Mouse (Mus musculus): ENCODE results near the gene Fam110a. TPM values are rescaled to one million over a fixed set of nuclear protein-coding genes. Genes with fewer than 3 reads are reported as not detected.
"Not testable (repeated sequence)": the region's sequence is repeated elsewhere in the genome, so short reads cannot be mapped to it uniquely, and the experiment has no call there.

The Fam110a gene
- polyA plus RNA-seq, 1 experiment from 2014 or later: 37.9 TPM

GRCm38 (mm10) chr2:152009061-152009779 is 29.2 kb upstream of the Fam110a start:
- Histone ChIP-seq H3K27ac (no peak overlapping the region), H3K4me3 (no peak overlapping the region), H3K9me3 (replicated peaks) (no peaks in the 10 kb centered on the region), H3K4me1 (0 out of 2 replicates have a peak, but pooled peaks cover 4% of the 10 kb centered on the region), H3K27me3 (ENCODE audit: low read depth, poor library complexity, severe bottlenecking) (0 out of 2 replicates have a peak, but pooled peaks cover 3% of the 10 kb centered on the region), H3K36me3 (no peaks in the 10 kb centered on the region)
- WGBS: 92% methylated on average over 15 of the region's 15 CpGs
- DNase-seq (ENCODE audit: low spot score): no peak

- H3K4me3 ChIP-seq: no peak overlapping the region
- 0 out of 2 replicates have a peak, but pooled peaks cover 3% of the 10 kb centered on the region for H3K27me3 ChIP-seq (ENCODE audit: low read depth, poor library complexity, severe bottlenecking)
- H3K36me3 ChIP-seq: no peaks in the 10 kb centered on the region
- WGBS: 66% methylated on average over 10 of the region's 10 CpGs
- no peak overlapping the region for H3K27ac ChIP-seq
- H3K9me3 ChIP-seq (replicated peaks): no peaks in the 10 kb centered on the region
- 0 out of 2 replicates have a peak, but pooled peaks cover 4% of the 10 kb centered on the region for H3K4me1 ChIP-seq
- no peak for DNase-seq (ENCODE audit: low spot score)
Measured at GRCm38 (mm10) chr2:152007783-152008182, 27.8 kb upstream of the Fam110a start.

DNA sequence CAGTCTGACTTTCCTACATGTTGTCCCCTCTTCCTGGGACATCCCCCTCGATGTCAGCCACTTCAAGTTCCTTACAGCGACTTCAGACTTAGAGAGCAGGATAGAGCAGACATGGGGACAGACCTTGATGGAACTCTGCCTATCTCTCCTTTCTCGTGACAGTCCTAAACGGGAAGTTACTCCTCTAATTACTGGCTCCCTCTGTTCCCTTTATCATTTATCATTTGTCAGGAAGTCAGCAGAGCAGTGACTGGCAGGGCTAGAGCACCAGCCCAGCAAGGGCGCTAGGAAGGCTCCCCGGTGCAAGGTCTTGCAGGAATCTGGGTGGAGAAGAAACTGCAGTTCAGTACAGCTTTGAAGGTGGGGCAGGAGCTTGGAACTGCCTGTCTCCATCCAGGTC is 22.5 kb upstream of the Fam110a start:
- H3K4me3 ChIP-seq: no peak overlapping the region
- DNase-seq (ENCODE audit: low spot score): no peak
- H3K4me1 ChIP-seq: peaks cover 20% of the 10 kb centered on the region
- H3K9me3 ChIP-seq (replicated peaks): no peaks in the 10 kb centered on the region
- no peaks in the 10 kb centered on the region for H3K36me3 ChIP-seq
- 65% methylated on average over 6 of the region's 6 CpGs for WGBS
- peaks cover 51% of the 10 kb centered on the region for H3K27me3 ChIP-seq (ENCODE audit: low read depth, poor library complexity, severe bottlenecking)
- H3K27ac ChIP-seq: no peak overlapping the region

DNA sequence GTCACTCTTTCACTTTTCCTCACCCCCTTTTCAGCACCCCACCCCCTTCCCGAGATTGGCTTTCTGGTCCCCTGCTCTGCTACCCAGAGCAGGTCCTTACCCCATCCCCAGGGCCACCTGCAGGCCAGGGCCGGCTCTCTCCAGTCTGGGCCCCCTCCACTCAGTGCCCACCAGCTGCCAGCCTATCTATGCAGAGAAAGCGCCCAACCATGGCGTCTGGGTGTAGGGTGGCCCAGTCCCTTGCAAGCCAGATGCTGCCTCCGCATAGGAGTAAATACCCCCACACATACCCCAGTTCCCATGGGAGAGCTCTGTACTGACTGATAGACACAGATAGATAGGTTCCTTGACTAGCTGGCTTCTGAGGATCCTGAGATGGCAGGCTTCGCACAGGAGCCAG is 20.7 kb upstream of the Fam110a start:
- no peak overlapping the region for H3K27ac ChIP-seq
- no peak overlapping the region for H3K4me3 ChIP-seq
- H3K36me3 ChIP-seq: no peaks in the 10 kb centered on the region
- 64% methylated on average over 6 of the region's 6 CpGs for whole genome bisulfite sequencing
- peaks cover 66% of the 10 kb centered on the region for H3K27me3 ChIP-seq (ENCODE audit: low read depth, poor library complexity, severe bottlenecking)
- H3K9me3 ChIP-seq (replicated peaks): no peaks in the 10 kb centered on the region
- DNase-seq (ENCODE audit: low spot score): no peak
- H3K4me1 ChIP-seq: peaks cover 29% of the 10 kb centered on the region

GRCm38 (mm10) chr2:152000291-152000679 is 20.3 kb upstream of the Fam110a start:
- Histone ChIP-seq H3K4me3 (no peak overlapping the region), H3K36me3 (no peaks in the 10 kb centered on the region), H3K27ac (no peak overlapping the region), H3K9me3 (replicated peaks) (no peaks in the 10 kb centered on the region), H3K4me1 (peaks cover 29% of the 10 kb centered on the region), H3K27me3 (ENCODE audit: low read depth, poor library complexity, severe bottlenecking) (peaks cover 71% of the 10 kb centered on the region)
- no peak for DNase-seq (ENCODE audit: low spot score)
- WGBS: 49% methylated on average over 3 of the region's 3 CpGs

DNA sequence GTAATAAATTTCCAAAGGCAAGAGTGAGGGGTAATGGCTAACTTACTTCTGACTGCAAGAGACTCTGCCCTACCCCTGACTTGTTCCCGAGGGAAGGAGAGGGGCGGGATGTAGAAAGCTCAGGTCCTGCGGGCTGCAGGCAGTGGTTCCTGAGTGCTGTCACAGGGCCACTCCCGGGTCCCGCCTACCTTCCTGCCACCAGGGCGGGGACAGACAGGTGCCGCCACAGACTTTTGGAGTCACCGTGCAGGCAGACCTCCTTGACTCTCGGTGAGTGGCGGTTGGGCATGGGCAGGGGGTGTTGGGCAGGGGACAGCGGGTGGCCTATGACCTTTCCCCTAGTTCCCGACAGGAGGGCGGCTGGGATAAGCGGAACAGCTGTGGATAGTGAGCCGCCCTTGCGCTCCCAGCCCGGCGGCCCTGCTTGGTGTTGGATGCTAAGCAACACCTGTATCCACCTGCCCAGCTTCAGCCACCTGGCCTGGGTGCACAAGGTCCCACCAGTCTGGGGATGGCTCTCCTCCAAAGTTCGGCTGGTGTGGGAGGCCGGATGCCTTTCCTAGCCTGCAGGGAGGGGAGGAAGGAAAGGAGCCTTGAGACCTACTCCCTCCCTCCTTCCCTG is 19.8 kb upstream of the Fam110a start:
- Histone ChIP-seq H3K4me1 (peaks cover 29% of the 10 kb centered on the region), H3K27me3 (ENCODE audit: low read depth, poor library complexity, severe bottlenecking) (peaks cover 76% of the 10 kb centered on the region), H3K36me3 (no peaks in the 10 kb centered on the region), H3K9me3 (replicated peaks) (no peaks in the 10 kb centered on the region), H3K4me3 (0 out of 2 replicates have a peak overlapping the region, but pooled peaks have one; percentile 18), H3K27ac (no peak overlapping the region)
- no peak for DNase-seq (ENCODE audit: low spot score)
- 8% methylated on average over 20 of the region's 20 CpGs for WGBS

DNA sequence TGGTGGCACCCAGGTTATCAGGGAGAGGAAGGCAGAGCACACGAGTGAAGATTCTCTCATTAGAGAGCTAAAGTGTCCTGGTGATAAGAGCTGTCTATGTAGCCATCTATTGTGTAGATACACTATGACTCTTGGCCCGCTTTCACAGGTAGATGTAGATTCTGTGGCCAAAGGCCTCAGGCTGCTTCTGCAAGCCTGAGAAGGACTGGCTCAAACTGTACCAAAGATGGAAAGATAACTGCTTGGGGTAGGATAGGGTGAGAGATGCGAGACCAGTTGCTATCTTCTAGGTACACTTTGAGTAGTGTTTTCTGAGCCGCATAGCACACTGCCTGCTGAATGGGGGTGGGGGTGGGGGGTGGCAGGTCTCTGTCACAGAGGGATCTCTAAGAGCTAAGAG is 18.9 kb upstream of the Fam110a start:
- DNase-seq (ENCODE audit: low spot score): no peak
- Histone ChIP-seq H3K4me1 (peaks cover 37% of the 10 kb centered on the region), H3K27ac (no peak overlapping the region), H3K27me3 (ENCODE audit: low read depth, poor library complexity, severe bottlenecking) (peaks cover 84% of the 10 kb centered on the region), H3K9me3 (replicated peaks) (no peaks in the 10 kb centered on the region), H3K4me3 (no peak overlapping the region), H3K36me3 (no peaks in the 10 kb centered on the region)
- 76% methylated on average over 4 of the region's 4 CpGs for WGBS

DNA sequence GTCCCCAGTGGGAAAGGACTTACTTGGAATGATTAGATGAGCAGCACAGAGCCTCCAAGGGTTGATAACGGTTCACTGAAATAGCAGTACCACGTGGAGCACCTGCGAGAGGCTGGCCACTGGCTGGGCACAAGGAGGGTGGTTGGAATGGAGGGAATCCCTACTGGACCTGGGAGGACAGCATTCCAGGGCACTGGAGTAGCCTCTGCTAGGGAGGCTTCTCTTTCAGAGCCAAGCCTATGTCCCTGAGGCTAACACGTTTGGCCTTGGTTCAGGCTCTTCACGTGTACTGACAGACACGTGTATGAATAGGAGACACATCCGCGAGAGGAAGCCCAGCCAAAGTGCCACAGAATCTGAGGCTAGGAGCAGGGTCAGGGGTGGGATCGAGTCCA is 18.5 kb upstream of the Fam110a start:
- WGBS: 79% methylated on average over 9 of the region's 9 CpGs
- Histone ChIP-seq H3K4me3 (no peak overlapping the region), H3K9me3 (replicated peaks) (no peaks in the 10 kb centered on the region), H3K36me3 (no peaks in the 10 kb centered on the region), H3K27me3 (ENCODE audit: low read depth, poor library complexity, severe bottlenecking) (peaks cover 88% of the 10 kb centered on the region), H3K27ac (no peak overlapping the region), H3K4me1 (peaks cover 37% of the 10 kb centered on the region)
- DNase-seq (ENCODE audit: low spot score): no peak

- H3K27me3 ChIP-seq (ENCODE audit: low read depth, poor library complexity, severe bottlenecking): peaks cover 94% of the 10 kb centered on the region
- H3K9me3 ChIP-seq (replicated peaks): no peaks in the 10 kb centered on the region
- no peak for DNase-seq (ENCODE audit: low spot score)
- H3K4me3 ChIP-seq: no peak overlapping the region
- H3K4me1 ChIP-seq: peaks cover 37% of the 10 kb centered on the region
- H3K27ac ChIP-seq: no peak overlapping the region
- 58% methylated on average over 8 of the region's 8 CpGs for WGBS
- no peaks in the 10 kb centered on the region for H3K36me3 ChIP-seq
Measured at GRCm38 (mm10) chr2:151997776-151998504, 17.9 kb upstream of the Fam110a start.

GRCm38 (mm10) chr2:151997190-151997575 is 17.2 kb upstream of the Fam110a start:
- H3K36me3 ChIP-seq; DNase-seq (ENCODE audit: low spot score); H3K27ac ChIP-seq; H3K9me3 ChIP-seq (replicated peaks); H3K4me3 ChIP-seq: not testable (repeated sequence)
- WGBS: 73% methylated on average over 2 of the region's 2 CpGs
- Histone ChIP-seq H3K4me1 (peaks cover 37% of the 10 kb centered on the region), H3K27me3 (ENCODE audit: low read depth, poor library complexity, severe bottlenecking) (peaks cover 99% of the 10 kb centered on the region)

DNA sequence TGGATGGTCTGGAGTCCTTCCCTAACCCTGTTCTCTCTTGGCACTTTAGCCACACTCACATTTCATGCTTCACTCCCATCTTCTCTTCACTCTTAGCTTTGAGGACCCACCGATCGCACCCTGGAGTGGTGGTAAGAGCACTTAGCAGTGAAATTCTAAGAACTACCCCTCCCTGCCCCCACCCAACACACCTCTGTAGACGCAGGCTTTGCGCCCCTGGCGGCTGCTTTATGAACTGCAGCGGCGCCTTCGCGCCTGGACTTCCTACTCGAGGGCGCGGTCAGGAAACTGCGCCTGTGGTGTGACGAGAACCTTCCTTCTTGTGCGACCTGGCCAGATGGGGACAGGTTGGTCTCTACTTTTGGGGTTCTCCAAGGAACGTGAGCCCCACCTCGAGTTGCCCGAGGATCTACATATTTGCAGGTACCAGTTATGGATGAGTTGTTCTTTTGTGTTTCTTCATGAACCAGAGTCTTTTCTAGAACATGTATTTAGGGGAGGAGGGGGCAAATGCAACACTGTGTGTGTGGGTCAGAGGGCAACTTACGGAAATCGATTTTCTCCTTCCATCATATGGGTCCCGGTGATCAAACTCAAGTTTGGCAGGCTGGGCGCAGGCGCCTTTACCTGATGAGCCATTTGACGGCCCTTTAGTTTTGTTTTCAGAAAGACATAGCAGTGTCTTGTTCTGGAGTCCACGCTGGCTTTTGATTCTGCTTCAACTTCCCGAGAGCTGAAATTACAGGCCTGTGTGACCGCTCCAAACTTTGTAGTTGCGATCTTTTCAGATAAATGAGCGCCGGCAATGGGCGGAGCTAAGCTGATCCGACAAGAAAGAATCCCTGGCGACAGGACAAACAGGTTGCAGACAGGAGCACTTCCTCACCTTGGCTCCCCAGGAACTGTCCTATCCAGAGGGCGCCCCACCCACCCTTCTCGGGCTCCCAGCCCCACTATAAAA is 16.5 kb upstream of the Fam110a start, which contains the start of gene Slc52a3:
TSS of gene Slc52a3 (plus strand) at position 283 of the 961 bp plus-strand sequence.
- Histone ChIP-seq H3K4me3 (peak within 1 kb of the TSS; percentile 24), H3K27me3 (ENCODE audit: low read depth, poor library complexity, severe bottlenecking) (peaks cover 99% of the 10 kb centered on the region), H3K27ac (no peak within 1 kb of the TSS), H3K36me3 (no peaks in the 10 kb centered on the region), H3K9me3 (replicated peaks) (no peaks in the 10 kb centered on the region), H3K4me1 (peaks cover 40% of the 10 kb centered on the region)
- DNase-seq (ENCODE audit: low spot score): peak; percentile 94
- WGBS: 8% methylated on average over 35 of the region's 35 CpGs
